9 mouse cellular contexts compared by ENCODE assay signal in the genomic region with DNA sequence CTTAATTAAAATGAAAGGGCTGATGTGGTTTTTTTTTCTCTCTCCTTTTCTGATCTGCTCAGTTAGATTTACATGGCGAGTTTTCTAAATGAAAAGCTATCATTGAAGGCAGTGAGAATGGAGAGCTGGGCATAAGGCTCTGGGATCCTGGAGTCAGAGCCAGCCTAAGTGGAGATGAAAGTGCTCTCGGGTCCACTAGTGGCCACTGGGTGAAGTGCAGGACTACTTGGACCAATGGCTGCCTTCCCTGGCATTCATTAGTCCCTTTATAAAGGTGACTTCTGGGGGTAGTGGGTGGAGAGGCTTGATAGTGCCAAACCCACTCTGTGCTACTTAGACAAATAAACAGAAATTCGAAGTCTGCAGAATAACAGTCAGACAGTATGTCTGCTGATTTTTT. TPM values are rescaled to one million over a fixed set of nuclear protein-coding genes. Genes with fewer than 3 reads are reported as not detected.
DNase-seq lines count a peak whose midpoint lies in the region; ATAC-seq and TF ChIP-seq lines count a peak whose summit lies in the region.
"Had no signal": no experiment of that assay in that cellular context is flagged by ENCODE, and none has a peak within 500 bp of the region (broad histone marks: within the 10 kb centered on the region; RNA-seq: fewer than 3 reads in every experiment).

No protein-coding gene starts in this region.

- no peak overlapping the region for H3K27ac ChIP-seq in lung, embryonic 14.5 days (ENCODE audit: low read depth)
- H3K27ac ChIP-seq: limb, embryonic 12.5 days had no signal

- no peak overlapping the region for H3K4me3 ChIP-seq in lung, embryonic 14.5 days (ENCODE audit: low read depth, low read length)
- H3K4me3 ChIP-seq: limb, embryonic 12.5 days had no signal

- POLR2A ChIA-PET in Patski (lab: Charles Lee): no interaction called here

- peak; percentile 40 for TF ChIP-seq CTCF in Patski (IDR thresholded peaks at IDR 0.05)
- TF ChIP-seq CTCF in lung, embryonic 14.5 days (IDR thresholded peaks at IDR 0.05; ENCODE audit: low read depth): peak; percentile 56

- DNase-seq in cerebellum, adult 9-10 months: peak; percentile 5
- no peak for DNase-seq in cerebellum, adult 11-12 months
- peak; percentile 26 to 33 for DNase-seq in layer of hippocampus, postnatal 10 days (ENCODE audit: low spot score in 2 of 2)
- DNase-seq in layer of hippocampus, adult 11-12 months (ENCODE audit: low spot score): no peak
- no peak for DNase-seq in Patski (ENCODE audit: low read depth, low spot score)
- peak; percentile 14 for DNase-seq in lung, embryonic 14.5 days
- no peak for DNase-seq in ovary, postnatal 10 days (ENCODE audit: low spot score)
- DNase-seq in frontal cortex, postnatal 25 days (ENCODE audit: low spot score in 2 of 2): no peak

- no peaks in the 10 kb centered on the region for H3K4me1 ChIP-seq in lung, embryonic 14.5 days (ENCODE audit: insufficient read depth)
- H3K4me1 ChIP-seq: limb, embryonic 12.5 days had no signal

- ATAC-seq in Patski: no peak
- no peak for ATAC-seq in lung, embryonic 14.5 days (ENCODE audit: insufficient read depth)

- in situ Hi-C loops in Patski (cut with MboI; ENCODE audit: low pct_unique_long_range_greater_than_20kb): no loop called here

- H3K27me3 ChIP-seq in Patski: no peaks in the 10 kb centered on the region
- H3K27me3 ChIP-seq in lung, embryonic 14.5 days (ENCODE audit: insufficient read depth, low read length): no peaks in the 10 kb centered on the region
- H3K27me3 ChIP-seq: limb, embryonic 12.5 days had no signal

- H3K4me2 ChIP-seq in lung, embryonic 14.5 days: no peak overlapping the region
- H3K4me2 ChIP-seq: limb, embryonic 12.5 days had no signal

- CTCF ChIA-PET in Patski (lab: Charles Lee): interaction anchor here (1.0 to 1.4 kb wide), 2 partner anchors 10 to 22 kb away, joined by 3 to 4 read pairs; no protein-coding TSS in a partner anchor

- 81% methylated on average over 3 of the region's 3 CpGs for WGBS in lung, embryonic 14.5 days

- H3K36me3 ChIP-seq in lung, embryonic 14.5 days (ENCODE audit: insufficient read depth): no peaks in the 10 kb centered on the region
- H3K36me3 ChIP-seq: limb, embryonic 12.5 days had no signal

- H3K9me3 ChIP-seq in lung, embryonic 14.5 days (ENCODE audit: low read depth, low read length): no peaks in the 10 kb centered on the region
- H3K9me3 ChIP-seq: limb, embryonic 12.5 days had no signal

- no peak overlapping the region for H3K9ac ChIP-seq in lung, embryonic 14.5 days
- H3K9ac ChIP-seq: limb, embryonic 12.5 days had no signal

RNA-seq across cellular contexts. Expression of gene F13a1, which starts 5.0 kb away (rescaled TPM):
- 1 to 10 TPM; 3.6 to 4.0 TPM for total RNA-seq in layer of hippocampus, postnatal 10 days (2021)
- polyA plus RNA-seq in Patski (2021): not detected
- polyA plus RNA-seq in lung, embryonic 14.5 days (2014; fragmentation: Nextera tagmentation; extraction: Ambion mirVana): 20.9 and 21.1 TPM in 2 replicates

Comparison
In these comparisons a context has a peak if more than half of its experiments do, and no peak if none do; other contexts are left out.
1. DNase-seq: peak in cerebellum, adult 9-10 months (single experiment), layer of hippocampus, postnatal 10 days (2 of 2) and lung, embryonic 14.5 days (single experiment); none in cerebellum, adult 11-12 months (single experiment), layer of hippocampus, adult 11-12 months (single experiment), Patski (single experiment), ovary, postnatal 10 days (single experiment) and frontal cortex, postnatal 25 days (0 of 2).
2. RNA of gene F13a1, which starts 5.0 kb away (polyA plus RNA-seq): 20.9 to 21.1 TPM in lung, embryonic 14.5 days; not detected in Patski (single experiment); every median in the first group is over 10 times any median in the second.